Mouse (Mus musculus) activated CD4-positive, CD25-positive, alpha-beta regulatory T cell, adult 4 months (primary cell): ENCODE measurements around the gene Cfap300. TPM values are rescaled to one million over a fixed set of nuclear protein-coding genes. Genes with fewer than 3 reads are reported as not detected.

Experiments used
- ATAC-seq: one replicate; pipeline ENCODE4 v1.8.0; 2017
- polyA plus RNA-seq, 2 experiments: library from polyadenylated mRNA; unstranded; fragments of 100-300 nt; shearing (Covaris generic); gene quantifications; one replicate each; pipeline ENCODE4 v1.2.1; 2017

The Cfap300 gene
- under 1 TPM; 0.41 to 0.98 TPM for polyA plus RNA-seq

GRCm38 (mm10) chr9:8042338-8043043 lies at the start of gene Cfap300:
Cfap300 (minus strand) TSS chr9:8042823.
- peak; percentile 95 for ATAC-seq

DNA sequence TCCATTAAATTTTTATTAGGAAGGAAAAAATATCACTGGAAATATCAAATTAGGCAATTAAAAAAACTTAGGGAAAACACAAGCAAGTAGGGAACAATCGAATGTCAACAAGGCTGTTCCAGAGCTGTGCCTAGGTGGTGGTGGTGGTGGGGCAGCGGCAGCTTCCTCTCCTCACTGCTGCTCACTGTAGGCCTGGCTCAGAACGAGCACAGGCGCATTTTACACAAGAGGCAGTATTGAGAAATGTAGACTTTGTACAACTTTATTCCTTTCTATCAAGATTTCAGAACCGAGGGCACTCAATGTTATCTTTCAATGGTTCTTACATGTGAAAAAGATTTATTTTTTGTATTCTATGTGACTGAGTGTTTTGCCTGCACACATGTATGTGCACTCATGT lies 36.3 kb upstream of the Cfap300 start:
- ATAC-seq, result no peak

DNA sequence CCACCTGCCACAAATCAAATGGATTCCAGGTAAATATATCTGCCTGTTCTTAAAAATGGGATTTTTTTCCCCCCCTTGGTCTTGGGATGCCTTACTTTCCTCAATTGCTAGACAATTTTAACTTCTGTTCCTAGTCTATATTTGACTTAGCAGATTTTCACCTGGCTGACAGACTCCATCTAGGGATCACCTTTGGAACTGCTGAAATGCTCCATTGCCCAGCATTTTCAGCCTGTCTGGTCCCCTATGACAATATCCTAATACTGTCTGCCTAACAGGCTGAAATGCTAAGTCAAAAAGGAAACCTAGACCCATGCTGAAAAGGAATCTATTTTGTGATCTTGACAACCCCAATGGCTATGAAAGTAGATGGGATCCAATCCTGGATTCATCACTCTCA lies 31.7 kb upstream of the Cfap300 start:
- no peak for ATAC-seq

DNA sequence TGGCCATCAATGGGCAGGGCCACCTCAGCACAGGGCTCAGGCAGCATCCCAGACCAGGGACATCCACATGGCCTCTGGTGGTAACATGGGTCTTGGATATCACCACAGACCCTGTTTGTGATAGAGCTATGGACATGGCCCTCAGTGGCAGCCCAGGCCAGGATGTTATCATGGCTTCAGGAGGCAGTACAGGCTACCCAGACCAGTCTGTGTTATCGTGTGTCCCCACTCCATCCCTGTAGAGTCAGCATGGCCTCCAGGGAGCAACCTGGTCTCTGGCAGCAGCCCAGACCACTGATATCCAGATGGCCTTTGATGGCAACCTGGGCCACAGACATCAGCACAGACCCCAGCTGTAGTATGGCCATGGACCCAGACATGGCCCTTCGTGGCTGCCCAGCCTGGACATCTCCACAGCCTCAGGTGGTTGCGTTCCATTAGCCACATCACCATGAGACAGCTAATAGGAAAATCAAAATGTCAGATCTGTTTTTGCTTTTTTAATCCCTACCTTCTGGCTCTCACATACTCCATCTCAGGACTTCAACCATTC lies 30.7 kb upstream of the Cfap300 start:
- ATAC-seq, result no peak

GRCm38 (mm10) chr9:8059636-8060035 lies 17.0 kb upstream of the Cfap300 start:
- ATAC-seq, result no peak

DNA sequence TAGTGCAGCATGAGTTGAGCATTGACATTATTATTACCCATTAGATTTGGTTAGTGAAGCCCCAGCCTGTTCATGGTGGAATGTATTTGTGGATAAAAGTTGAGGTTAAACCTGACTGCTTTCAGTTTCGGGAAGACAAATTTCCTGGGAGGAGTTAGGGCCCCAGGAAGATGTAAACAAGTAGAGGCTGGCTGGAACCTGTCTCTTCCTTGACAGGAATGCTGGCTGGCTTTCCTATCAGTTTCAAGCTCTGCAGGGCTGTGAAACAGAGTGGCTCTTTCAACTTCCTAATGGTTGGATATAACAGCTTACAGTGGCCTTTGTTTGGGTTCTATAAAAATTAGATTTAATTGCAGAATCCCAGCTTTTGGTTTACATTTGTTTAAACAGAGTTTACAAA lies 12.2 kb upstream of the Cfap300 start:
- ATAC-seq, result no peak

DNA sequence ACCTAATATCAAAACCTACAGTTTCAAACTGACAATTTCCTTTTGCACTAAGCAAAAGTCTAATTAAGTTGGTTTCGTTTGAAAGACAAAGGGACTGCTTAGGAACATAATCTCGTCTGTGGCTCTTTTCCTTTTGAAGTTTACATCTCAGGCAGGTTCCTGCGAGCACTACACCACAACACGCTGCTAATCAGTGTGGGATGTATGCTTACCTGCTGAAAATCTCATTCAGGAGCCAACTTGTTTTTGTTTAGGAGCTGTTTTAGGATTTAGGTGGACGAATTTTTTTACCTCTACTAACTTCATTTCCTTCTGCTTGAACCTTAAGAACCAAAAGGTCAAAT lies 393 bp upstream of the Cfap300 start:
- ATAC-seq, result peak; percentile 43

- no peak for ATAC-seq
Measured at GRCm38 (mm10) chr9:8035546-8035945, 7.1 kb downstream of the Cfap300 start.

DNA sequence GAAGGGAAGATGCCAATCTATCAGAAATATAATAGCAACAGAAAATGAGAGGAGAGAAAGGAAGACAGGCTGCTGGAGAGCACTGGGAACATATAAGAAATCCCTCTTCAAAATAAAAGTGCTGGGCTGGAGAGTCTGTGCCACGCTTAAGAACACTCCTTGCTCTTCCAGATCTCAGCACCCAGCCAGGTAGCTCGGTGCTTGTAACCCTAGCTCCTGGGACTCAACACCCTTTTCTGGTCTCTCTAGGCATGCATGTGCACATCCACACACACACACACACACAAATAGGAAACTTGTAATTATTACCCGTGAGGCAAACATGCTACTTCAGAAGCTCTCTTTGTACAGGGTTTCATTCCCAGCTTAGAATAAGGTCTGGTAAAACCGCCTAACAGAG lies 7.5 kb downstream of the Cfap300 start:
- no peak for ATAC-seq

- no peak for ATAC-seq
Measured at GRCm38 (mm10) chr9:8034143-8034542, 8.5 kb downstream of the Cfap300 start.

GRCm38 (mm10) chr9:8032847-8033246 lies 9.8 kb downstream of the Cfap300 start:
- no peak for ATAC-seq

- ATAC-seq, result no peak
Measured at GRCm38 (mm10) chr9:8018609-8019008, 24.0 kb downstream of the Cfap300 start.

GRCm38 (mm10) chr9:8017253-8017913 lies 25.2 kb downstream of the Cfap300 start:
- ATAC-seq, result peak; percentile 93

- ATAC-seq, result no peak
Measured at GRCm38 (mm10) chr9:8004370-8004991, 38.1 kb downstream of the Cfap300 start, which contains the start of gene Yap1. Yap1 (minus strand) TSS chr9:8004596.

DNA sequence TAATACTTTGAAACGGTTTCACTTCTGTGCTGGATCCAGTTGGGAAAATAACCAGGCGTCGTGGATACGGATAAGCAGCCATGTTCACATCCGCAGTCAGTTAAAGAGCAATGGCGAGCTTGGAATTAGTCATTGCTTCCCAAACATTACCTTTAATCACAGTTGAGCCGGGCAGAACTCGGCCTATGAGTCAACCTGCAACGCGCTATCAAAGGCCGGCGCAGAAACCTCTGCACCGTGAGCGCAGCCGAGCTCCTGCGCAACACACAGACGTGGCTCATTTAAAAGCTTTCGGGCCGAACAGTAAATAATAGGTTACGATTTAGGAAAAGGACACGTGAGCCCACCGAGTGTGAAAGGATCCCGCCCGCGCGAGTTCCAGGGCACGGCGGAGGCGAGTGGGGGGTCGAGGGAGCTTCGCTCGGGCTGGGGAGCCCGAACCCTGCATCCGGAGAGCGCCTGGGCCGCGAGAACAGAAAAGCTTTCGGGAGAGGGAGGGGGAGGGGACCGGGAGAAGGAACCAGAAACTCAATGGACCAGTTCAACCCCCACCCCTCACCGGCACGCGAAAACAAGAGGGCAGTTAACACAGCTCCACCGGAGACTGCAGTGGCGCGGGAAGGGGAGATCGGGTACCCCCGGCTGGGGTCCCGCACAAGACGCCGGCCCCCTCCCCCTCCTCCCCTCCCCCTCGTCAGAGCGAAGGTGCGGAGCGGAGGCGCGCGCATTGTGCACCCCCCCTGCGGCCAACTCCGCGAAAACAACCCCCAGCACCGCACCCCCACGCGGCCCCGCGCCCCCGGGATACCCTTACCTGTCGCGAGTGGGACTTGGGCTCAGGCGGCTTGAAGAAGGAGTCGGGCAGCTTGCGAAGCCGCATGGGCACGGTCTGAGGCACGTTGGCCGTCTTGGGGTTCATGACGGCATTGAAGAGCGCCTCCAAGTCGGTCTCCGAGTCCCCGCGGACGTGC lies 39.0 kb downstream of the Cfap300 start:
- no peak for ATAC-seq

DNA sequence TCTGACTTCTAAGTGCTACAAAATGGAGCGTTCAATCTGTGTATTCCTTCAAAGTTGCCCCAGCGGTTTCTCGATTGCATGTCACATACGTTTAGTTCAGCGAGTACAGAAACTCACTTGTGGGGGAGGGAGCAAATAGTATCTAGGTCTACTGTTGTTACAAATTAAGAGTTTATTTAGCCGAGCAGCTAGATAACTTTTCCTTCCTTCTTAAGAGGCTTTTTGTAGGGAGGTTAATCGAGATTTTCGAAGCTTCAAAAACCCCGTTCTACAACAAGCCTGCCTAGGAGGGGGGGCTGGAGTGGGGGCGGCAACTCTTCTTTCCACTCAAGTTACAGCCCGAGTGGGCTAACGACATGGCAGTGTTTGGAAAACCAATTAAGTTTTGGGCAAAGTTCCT lies 39.8 kb downstream of the Cfap300 start:
- no peak for ATAC-seq

- no peak for ATAC-seq
Measured at GRCm38 (mm10) chr9:8001352-8001751, 41.3 kb downstream of the Cfap300 start.

DNA sequence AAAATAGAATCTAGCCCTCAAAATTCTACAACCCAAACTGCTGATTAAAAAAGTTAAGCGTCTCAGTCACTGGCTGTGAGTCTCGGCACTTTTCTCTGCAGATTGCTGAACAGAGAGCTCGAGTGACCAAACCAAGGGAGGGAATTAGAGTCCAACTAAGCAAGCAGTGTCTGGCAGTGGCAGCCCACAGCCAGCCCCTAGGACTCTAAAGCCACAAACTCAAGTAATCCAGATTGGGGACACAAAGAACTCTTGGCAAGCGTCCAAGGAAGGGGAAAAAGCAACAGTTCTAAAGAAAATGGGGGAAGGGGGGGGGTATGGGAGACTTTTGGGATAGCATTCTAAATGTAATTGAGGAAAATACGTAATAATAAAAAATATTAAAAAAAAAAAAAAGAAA lies 48.3 kb downstream of the Cfap300 start:
- no peak for ATAC-seq

DNA sequence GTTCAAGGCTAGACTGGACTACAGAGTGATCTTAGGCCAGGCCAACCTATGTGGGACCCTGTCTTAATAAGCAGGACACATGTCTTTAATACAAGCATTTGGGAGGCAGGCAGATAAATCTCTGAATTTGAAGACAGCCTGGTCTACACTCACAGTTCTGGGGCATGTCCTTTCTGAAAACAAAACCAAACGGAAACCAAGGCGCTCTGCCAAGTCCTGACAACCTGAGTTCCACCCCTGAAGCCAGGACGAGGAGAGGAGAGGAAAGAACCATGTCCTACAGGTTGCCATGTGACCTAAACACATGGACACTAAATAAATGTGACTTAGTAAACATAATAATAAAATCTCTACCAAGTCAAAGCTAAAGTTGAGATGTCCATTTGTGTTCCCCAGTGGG lies 50.0 kb downstream of the Cfap300 start:
- no peak for ATAC-seq

- no peak for ATAC-seq
Measured at GRCm38 (mm10) chr9:7990897-7991296, 51.7 kb downstream of the Cfap300 start.

GRCm38 (mm10) chr9:7987119-7987518 lies 55.5 kb downstream of the Cfap300 start:
- no peak for ATAC-seq

DNA sequence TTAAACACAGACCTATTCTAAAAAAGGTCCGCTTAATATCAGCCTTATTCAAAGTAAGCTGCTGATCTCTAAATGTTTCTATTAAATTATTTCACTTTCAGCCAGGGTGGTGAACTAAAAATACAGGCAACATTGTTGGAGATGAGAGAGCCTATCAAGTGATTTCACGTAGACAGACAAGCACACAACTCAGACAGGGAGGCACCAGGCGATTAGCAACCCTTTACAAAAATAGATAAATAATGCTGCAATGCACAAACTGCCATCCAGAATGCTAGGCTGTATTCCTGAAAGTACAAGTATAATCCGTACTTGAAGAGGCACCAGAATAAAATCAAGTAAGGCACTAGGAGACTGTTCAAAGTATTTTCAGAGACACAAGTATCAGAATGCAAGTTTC lies 58.3 kb downstream of the Cfap300 start:
- ATAC-seq, result no peak

DNA sequence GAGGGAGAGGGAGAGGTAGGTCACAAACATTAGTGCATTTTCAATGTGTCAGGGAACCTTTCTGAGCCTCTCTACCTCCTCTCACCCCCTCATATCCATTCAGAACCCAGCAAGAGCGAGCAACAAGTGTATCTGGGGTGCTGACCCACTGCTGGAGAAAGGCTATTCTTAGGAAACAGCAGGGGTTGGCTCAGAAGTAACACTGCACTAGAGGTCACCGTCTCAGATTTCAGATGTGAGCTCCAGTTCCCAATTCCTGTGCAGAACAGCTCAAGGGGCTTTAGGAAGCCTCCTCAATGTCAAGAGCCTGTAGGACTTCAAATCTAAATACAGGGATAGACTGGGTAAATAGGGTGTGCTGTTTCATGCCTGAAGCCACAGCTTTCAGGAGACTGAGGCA lies 59.0 kb downstream of the Cfap300 start:
- ATAC-seq, result no peak
